Mouse (Mus musculus) heart, adult 2 months (tissue): ENCODE measurements around the gene Zar1.

Experiments
- CTCF ChIP-seq: fragments of 200-600 bp; IDR thresholded peaks from 2 replicates; pipeline ENCODE4 v1.8.1; 2022; ENCODE audit warnings: antibody characterized with exemption, mild to moderate bottlenecking, moderate library complexity
- EP300 ChIP-seq: fragments of 200-500 bp; IDR thresholded peaks from 2 replicates; pipeline ENCODE4 v1.6.1; 2011; ENCODE audit warnings: low read depth, low read length, control low read depth; ENCODE audit not compliant: insufficient read depth
- POLR2A ChIP-seq: fragments of 200-500 bp; IDR thresholded peaks from 2 replicates; pipeline ENCODE4 v1.6.1; 2011; ENCODE audit warnings: mild to moderate bottlenecking, low read depth, low read length, control low read depth; ENCODE audit not compliant: insufficient read depth

DNA sequence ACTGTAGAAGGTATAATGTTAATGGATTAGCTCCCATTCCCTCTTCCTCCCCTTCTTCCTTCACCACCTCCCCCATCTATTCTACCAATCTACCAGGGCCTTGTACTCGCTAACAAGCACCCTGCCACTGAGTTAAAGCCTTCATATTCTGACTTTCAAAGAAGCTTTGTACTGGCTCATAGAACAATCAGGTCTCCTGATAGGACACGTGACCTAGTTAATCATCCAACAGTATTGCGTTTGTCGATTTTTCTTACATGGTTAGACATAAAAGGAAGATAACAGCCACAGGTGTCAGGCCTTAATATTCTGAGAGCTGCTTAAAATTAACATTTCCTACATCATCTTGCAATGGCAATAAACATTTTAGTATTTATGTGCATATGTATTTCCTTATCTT is 22.1 kb upstream of the Zar1 start:
- TF ChIP-seq POLR2A (no peak), CTCF (no peak), EP300 (no peak)
